Mouse (Mus musculus) urinary bladder, postnatal 10 days (tissue): ENCODE results near the gene Kdelr2.

Experiments used
- DNase-seq: peaks from one replicate; pipeline ENCODE4 v3.0.0; 2022; ENCODE audit warnings: low spot score

The Kdelr2 gene

DNA sequence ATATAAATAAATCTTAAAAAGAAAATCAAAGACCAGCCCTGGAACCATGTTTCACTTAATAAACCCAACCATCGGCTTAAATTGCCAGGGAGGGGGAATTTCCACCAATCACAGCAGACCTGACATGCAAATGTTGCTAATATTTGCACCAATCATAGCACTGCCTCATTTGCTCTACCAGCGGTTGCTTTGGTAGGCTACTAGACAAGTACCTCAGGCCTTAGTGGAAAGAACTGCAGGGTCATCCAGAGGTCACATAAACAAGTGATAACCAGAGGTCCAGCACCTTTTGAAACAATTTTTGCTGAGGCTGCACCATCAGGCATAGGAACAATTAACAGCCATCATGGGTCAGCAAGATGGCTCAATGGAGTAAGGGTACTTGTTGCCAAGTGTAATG lies 2.1 kb upstream of the Kdelr2 start:
- no peak for DNase-seq

DNA sequence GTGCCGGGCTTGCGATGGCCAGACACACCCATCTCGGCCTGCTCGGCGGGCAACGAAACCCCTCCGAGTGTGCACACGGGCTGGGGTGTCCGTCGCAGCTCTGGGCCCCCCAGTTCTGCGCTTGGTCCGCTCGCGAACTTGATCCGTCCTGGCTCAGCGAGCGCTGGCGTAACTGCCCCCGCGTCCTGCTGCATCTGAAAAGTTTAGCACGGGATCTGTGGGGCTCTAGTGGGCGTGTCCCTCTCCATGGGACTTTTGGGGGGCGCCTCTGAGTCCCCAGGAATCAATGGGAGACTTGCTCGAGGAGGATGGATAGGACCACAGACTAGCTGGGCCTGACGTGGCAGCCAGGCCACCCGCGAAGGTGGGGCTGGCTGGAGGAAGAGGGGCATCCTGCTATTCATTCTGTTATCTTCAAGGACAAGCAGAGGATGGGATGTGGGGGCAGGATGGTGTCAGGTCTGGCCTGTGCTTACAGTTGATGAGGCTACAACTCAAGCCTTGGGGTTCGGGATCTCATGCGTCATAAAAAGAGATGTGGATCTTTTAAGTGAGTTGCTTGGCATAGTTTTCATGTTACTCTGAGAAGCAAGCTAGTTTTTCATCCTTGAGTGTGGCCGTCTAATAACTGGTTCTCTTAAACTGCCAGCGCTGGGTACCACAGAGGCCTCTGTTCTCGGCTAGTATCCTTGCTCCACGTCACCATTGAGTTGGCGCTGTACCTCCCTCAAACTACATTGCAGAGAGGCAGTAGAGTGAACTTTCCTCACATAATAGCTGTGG lies 701 bp downstream of the Kdelr2 start:
- DNase-seq, result no peak

DNA sequence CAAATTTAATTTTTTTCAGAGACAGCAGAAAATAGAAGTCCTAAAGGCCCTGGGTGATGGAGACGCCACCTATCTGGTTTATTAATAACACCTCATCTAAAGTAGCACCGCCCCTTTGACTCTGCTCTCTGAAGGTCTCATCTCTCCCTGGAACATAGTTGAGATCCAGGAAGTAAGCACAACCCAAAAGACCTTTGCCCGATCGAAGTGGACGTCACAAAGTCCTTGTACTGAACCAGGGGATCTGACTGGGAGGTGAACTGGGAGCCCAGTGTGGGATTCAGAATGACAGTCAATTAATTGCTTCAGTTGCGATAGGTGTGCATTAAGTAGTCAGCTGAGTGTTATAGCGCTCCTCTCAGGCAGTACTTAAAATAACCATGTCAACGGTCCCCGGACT lies 1.6 kb downstream of the Kdelr2 start:
- DNase-seq, result no peak

DNA sequence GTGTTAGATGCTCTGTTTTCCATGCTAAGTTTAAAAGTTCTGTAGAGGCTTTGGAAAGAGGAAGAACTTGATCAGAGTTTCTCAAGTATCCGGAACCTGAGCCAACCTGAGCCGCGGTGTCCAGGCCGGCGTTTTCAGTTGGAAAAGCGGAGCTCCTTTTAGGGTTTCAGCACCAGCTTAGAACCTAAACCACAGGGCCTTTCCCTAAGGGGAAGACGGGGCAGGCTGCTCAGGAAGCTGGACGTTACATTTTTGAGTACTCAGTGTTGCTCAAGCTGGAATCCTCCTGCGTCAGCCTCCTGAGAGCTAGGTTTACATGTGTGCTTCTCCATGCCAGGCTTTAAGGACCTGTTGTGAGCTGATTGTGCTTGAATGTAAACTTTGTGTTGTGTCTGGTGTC lies 2.9 kb downstream of the Kdelr2 start:
- DNase-seq, result no peak

DNA sequence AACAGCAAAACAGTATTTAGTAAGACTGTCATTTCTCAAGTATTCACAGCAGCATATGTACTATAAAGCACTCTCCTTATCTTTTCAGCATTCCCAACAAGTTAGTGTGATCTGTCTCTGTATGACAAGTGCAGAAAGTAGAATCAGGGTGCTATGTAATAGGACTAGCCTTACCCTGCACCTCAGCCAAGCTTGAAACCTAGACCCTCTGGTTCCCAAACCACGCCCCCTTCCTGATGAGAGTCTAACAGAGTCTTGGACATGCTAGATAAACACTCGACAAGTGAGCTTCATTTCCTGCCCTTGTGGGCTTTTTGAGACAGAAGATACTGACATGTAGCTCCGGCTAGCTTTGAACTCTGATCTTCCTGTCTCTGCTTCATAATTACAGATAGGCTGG lies 5.6 kb downstream of the Kdelr2 start:
- no peak for DNase-seq

DNA sequence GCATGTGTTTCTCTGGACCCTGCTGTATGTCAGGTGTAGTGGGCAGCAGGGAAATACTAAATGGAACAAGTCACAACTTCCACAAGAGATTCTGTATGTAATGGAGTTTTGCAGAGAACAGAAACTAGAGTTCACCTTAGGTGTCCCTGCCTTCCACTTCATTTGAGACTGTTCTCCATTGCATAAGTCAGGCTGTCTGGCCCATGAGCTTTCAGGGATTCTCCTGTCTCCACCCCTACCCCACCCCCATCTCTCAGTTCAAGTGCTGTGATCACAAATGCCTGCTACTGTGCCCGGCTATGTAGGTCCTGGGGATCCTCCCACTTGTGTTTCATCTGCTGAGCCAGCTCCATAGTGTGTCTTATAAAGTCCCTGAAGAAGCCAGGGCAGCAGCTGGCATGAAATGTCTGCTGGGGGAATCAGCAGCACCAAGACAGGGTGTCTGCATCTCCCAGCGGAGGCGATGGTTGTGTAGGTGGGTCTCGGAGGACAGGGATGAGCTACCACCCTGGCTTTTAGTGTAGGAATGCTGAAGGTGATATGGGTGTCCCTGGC lies 7.3 kb downstream of the Kdelr2 start:
- DNase-seq, result no peak

DNA sequence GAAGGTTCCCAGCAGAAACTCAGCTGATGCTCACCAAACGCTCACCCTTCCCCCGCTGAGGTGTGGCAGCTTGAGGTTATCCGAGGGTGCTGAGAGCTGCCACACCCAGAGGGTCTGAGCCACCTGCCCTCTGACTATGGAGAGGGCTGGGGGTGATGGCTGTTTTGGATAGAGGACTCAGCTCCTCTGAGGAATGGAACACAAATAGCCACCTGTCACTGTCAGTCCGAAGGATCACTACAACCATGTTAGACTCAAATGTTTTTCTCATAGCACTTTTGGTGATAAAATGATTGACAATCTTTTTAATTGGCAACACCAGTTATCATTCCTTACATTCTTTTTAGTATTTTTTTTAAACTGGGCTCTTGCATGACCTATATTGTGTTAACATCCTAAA lies 17.8 kb downstream of the Kdelr2 start:
- DNase-seq, result no peak

DNA sequence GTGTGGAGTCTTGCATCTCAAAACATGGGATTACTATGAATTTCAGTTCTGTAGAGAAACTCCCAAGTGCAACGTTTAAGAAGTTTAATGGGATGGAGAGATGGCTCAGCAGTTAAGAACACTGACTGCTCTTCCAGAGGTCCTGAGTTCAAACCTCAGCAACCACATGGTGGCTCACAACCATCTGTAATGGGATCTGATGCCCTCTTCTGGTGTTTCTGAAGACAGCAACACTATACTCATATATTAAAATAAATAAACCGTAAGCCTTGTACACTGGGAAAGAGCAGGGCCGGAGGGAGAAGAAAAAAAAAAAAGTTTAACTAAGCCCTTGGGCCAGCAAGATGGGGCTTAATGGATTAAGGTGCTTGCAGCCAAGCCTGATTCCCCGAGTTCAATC lies 19.4 kb downstream of the Kdelr2 start:
- DNase-seq, result no peak

DNA sequence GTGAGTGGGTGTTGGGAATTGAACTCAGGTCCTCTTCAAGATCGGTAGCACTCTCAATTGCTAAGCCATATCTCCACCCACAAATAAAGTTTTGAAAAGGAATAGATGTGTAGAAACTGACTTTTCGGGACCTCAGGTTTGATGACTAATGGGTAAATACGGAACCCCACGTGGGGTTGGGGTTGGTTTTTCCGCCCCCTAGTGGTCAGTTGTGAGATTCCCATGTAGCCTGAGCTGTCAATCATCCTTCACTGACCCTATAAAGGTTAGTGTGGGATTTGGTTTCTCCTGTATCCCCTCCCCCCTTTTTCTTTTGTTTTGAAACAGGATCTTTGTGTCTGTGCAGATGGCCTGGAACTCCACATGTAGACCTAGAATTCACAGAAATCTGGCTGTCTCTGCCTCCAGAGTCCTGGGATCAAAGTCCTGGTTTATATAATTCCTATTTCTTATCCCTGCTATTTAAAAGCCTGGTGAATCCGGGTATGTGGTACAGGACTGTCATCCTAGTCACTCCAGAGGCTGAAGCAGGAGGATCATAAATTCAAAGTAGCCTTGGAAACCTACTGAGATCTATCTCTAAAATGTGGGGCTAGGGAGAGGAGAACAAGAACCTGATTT lies 20.4 kb downstream of the Kdelr2 start:
- DNase-seq, result peak; percentile 21

DNA sequence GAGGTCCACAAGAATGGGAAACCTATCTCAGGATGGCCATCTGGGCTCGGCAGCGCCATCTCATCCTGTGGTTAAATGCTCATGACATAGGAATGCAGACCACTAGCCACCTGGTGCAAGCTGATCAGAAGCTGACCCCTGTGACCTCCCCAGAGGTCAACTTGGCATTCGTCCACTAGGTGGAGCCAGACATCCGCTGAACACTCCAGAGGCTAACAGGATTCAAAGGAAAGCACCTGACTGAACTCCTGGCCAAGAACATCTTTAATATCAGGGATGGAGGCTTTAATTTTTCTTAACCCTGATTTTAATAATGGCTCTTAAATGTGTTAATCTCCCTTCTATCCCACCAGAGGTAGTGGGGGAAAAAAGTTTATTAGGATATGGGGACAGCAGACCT lies 30.8 kb downstream of the Kdelr2 start:
- peak; percentile 27 for DNase-seq

DNA sequence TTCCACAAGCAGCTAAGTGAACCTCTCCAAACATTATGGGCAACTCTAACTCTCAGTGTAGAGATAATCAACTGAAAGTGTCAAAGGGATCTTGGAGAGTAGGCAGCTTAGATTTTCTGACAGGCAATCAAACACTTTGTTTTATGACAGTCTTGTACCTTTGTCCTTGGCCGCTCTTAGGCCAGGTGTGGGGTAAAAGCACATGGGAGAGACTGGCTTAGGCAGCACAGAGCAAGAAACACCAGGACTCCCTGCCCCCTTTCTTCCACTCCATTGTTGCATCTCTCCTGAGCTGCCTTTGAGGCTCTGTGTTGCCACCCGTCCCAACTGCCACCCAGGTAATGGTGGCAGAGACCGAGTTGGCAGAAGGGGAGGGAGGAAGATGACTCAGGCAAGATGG lies 37.7 kb downstream of the Kdelr2 start:
- no peak for DNase-seq

DNA sequence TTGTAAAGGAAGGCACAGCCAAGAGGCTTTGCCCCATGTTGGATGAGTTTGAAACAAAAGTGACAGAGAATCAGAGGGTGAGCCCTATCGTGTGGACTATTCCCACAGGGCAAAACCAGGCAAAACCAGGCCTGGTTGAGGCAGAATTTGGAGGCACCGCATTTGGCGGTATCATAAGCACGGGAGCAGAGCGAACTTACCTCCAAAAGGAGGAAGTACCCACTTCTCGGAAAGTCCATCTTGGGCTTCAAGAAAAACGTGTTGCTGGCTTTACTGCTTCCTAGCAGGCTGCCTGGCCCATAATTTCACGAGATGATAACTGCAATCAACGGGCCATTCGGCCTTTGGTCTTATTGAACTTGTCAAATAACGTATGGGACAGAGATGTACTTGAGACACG lies 38.1 kb downstream of the Kdelr2 start:
- no peak for DNase-seq

DNA sequence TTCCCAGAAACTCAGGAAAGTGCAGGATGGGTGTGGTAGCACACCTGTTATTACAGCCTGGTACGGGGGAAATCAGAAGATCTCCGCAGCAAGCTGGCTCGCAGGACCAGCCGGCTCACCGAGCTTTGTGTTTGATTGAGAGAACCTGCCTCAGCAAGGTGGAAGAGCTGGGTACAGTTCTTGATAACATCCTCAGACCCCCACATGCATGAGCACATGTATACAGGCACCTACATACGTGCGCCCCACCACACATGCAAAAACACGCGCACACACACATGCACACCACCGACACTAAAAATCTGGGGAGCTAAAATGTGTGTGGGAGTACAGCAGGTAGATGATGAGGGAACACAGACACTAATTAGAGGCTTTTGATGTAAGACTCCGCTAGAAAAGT lies 60.0 kb downstream of the Kdelr2 start:
- no peak for DNase-seq

DNA sequence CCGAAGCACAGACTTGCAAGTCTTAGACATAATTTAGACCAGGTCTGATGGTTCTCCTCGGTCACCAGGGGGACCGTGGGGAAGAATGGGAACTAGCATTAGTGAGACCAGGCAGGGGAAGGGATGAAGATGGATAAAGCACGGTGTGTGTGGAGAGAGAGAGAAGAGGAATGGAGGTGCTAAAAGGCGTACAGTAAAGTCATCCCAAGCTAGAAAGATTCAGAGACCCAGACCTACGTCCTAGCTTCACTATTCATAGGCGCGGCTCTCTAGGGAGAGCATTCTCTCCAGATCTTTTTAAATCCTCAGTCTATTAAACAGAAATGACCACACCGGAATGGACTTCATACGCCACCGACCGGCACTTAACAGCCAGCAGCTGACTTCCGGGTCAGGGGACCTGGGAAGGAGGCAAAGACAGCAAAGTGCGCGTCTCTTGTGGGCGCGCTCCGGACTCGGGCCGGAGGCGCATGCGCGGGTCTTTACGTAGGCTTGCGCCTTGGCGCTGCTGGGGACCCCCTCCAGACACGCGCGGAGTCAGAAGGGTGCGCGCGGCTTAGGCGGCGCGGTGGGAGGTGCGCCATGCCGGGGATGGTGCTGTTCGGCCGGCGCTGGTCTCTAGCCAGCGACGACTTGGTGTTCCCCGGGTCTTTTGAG lies 60.6 kb downstream of the Kdelr2 start, which contains the start of gene Daglb:
Gene Daglb (plus strand): TSS at position 485 of the 657 bp plus-strand sequence.
- peak; percentile 40 for DNase-seq

DNA sequence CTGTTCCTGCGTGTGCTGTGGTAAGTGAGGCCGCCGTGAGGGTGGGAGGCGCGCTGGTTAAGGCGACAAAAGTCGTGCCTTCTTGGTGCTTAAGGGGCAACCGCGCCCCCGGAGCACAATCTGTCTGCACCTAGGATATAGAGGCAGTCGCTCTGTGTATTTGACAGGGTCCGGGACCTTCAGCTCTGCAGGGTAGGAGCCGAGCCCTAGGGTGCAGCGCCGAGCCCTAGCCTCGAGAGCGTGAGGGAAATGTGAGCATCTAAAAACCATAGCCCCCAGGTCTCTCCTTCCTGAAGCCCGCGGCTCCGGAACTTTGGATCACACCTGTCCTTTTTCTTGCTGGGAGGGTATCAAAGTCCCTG lies 61.1 kb downstream of the Kdelr2 start:
- no peak for DNase-seq

DNA sequence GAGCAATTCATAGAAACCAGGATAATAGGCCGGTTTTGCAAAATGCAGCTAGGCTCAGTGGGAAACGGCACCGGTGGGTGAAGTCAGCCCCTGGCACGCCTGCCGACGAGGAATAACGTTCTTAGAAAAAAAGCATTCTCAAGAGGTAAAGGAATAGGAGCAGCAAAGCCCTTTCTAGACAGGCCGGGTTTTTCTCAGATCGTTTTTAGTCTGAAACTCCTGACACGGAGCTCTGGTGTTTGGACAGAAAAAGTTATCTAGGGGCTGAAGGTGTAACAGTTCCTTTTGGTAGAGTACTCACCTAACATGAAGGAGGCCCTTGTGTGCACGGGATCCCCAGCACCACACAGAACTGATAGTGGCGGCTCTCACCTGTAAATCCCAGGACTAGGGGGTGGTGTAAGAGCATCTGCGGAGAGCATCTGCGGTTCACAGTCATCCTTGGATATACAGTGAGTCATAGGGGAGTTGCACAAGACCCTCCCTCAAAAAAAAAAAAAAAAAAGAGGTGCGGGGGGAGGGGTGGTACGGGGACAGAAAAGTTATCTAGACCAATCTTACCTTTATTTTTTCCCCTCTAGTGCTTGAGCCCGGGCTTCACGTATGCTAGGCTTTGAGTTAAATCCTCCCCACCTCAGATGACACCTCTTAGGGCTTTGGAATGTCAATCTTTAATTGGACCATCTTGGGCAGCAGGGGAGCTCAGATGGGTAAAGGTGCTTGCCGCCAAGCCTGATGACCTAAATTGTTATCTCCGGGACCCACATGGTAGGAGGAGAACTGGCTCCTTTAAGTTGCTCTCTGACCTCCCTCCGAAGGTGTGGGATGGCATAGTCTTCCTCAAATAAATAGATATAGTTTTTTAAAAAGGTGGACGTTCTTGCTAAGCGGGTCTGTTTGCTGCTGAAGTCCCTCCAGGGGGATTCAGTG lies 61.8 kb downstream of the Kdelr2 start:
- no peak for DNase-seq

DNA sequence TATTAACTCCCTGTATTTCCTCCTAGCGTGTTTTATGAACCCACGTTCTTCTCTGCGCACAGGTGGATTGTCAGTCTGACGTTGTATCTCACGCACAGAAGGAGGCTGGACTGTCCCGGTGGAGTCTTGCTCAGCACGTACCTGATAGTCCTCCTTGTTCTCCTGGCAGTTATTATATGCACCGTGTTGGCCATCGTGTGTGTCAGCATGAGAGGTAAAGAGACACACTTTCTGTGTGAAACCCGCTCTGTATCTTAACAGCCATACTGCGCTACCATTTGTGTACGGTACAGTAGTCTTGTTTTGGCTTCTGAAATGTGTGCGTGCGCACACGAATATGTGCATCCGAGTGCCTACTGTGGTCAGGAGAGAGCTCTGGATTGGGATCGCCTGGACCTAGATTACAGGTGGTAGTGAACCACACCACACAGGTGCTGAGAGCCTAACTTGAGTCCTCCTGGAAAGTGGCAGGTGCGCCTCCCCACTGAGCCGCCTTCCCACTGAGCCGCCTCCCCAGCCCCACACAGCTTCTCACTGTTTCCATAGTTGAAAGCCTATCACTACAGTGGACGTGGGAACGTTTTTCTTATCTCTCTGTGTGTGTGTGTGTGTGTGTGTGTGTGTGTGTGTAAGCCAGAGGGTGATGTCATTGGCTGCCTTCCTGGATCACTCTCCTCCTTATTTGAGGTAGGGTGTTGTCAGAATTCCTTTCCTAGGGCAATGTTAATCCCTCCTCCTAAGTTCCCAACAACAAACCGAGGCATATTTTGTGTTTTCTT lies 63.4 kb downstream of the Kdelr2 start:
- DNase-seq, result no peak

DNA sequence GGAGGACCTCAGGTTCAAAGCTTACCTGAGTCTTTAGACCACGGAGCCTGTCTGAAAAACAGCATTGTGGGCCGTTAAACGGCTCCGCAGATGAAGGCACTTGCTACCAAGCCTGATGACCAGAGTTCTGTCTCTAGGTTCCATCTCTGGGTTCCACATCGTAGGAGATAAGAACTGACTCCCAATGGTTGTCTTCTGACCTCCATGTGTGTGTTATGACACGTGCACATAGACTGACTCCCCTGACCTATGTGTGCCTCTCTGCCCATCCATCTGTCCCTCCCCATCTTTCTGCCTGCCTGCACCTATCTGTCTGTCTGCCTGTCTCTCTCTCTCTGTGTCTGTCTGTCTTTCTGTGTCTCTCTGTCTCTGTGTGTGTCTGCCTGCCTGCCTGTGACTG lies 64.3 kb downstream of the Kdelr2 start:
- DNase-seq, result no peak

DNA sequence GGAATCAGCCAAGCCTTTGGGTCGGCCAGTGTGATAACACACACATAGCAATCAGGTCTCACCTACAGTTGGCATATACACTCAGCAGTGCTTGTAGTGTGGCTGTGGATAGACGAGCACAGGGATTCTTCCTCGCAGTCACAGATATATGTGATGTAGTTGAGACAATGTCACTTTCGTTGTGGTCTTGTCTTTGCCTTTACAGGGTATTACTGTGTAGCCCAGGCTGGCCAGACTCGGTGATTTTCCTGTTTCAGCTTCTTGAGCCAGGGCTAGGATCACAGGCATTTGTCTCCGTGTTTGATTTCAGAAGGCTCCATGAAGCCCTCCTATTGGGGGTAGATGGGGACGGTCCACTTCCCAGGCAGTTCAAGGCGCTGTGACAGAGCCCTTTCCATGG lies 66.0 kb downstream of the Kdelr2 start:
- no peak for DNase-seq

DNA sequence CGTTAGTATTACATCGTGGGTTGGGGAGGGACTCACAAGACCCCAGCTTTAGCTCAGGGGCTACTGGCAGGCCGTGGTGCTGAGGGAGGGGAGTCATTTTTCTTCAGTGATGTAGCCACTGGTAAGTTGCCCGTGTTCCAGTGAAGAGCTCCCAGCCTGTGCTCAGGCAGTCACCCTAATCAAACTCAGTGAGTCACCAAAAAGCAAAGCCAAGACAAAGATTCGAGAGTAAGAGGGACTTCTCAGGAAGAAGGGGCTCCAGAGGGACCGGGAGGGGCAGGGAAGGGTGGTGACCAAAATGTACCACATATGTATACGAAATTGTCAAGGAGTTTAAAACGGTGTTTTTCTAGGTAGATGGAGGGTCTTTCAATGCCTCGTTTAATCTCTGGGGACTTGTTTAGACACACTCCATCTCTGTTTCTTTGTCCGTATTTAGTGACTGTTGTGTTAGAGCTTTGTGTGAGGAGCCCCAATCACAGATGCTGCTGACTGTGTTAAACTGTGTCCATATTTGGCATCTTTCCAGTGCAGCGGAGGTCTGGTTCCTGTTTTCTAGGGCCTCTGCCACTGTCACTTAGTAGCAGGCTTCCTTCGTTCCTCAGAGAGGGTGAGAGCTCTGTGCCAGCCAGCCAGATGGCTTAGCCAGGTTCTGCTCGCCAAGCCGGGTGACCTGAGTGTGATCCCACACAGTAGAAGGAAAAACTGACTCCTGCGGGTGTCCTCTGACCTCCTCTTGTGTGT lies 67.0 kb downstream of the Kdelr2 start:
- no peak for DNase-seq

DNA sequence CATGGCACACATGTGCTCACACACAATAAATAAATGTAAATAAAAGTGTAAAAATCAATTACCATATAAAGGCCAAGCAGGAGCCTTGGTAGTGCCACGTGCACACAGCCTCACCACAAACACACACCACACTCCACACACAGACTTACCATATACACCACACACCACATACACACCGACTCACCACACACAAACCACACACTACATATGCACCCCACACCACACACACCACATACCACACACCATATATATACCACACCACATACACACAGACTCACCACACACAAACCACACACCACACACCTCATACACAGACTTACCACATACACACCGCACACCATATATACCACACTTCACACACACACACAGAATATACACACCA lies 67.5 kb downstream of the Kdelr2 start:
- DNase-seq, result no peak
